Mouse (Mus musculus) brain, embryonic 14.5 days (tissue): Measurements from ENCODE around the gene Tbc1d2b. TPM values are rescaled to one million over a fixed set of nuclear protein-coding genes. Genes with fewer than 3 reads are reported as not detected.

Experiments used
- DNase-seq: peaks from one replicate; pipeline ENCODE4 v3.0.0-alpha.2; 2011; ENCODE audit warnings: low read depth
- CTCF ChIP-seq: fragments of 200-500 bp; IDR thresholded peaks from 2 replicates; pipeline ENCODE4 v1.5.1; 2012; ENCODE audit warnings: inconsistent platforms, mild to moderate bottlenecking, moderate library complexity, borderline replicate concordance; ENCODE audit not compliant: insufficient read depth, insufficient read length; ENCODE audit errors: extremely low read depth
- POLR2A ChIP-seq: fragments of 200-500 bp; IDR thresholded peaks from 2 replicates; pipeline ENCODE4 v1.6.1; 2012; ENCODE audit warnings: mild to moderate bottlenecking, inconsistent platforms, borderline replicate concordance; ENCODE audit not compliant: poor library complexity, insufficient read depth, insufficient read length, severe bottlenecking; ENCODE audit errors: extremely low read depth
- polyA plus RNA-seq: library from polyadenylated mRNA; depleted of rRNA; stranded (reverse); fragments of >200 nt; gene quantifications from 2 replicates; pipeline ENCODE4 v1.2.3, GENCODE M21; 2012; rRNA removed

Gene Tbc1d2b
- polyA plus RNA-seq, 1 experiment = 14.2 TPM

DNA sequence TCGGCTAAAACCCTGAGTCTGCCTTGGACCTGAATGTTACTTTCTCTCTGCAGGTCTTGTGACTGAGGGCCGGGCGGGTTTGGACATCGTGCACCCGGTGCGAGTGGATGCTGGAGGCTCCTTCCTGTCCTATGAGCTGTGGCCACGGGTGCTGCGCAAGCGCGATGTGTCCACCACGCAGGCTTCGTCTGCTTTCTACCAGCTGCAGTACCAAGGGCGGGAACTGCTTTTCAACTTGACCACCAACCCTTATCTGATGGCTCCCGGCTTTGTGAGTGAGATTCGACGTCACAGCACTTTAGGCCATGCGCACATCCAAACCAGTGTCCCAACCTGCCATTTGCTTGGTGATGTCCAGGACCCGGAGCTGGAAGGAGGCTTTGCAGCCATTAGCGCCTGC is 99.2 kb downstream of the Tbc1d2b start:
- no peak for TF ChIP-seq POLR2A
- no peak for TF ChIP-seq CTCF
- DNase-seq = no peak

DNA sequence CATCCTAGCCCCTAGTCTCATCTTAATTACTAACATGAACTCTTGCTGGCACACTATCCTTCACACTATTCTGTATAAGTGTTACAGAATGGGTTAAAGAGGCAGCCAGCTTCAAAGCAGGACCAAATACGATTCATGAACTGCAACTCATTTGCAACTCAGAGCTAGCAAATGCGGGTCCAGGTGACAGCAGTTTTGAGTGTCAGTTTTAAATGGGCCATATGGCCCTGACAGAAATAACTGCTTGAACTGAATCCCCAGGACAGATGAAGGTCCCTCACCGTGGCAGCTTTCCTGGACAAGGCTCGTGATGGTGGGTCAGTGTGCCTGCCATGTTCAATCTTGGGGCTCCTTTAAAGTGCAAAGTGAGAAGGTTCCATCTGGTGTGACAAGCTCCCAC is 100.6 kb downstream of the Tbc1d2b start:
- TF ChIP-seq POLR2A (no peak), CTCF (no peak)
- peak; percentile 71 for DNase-seq

DNA sequence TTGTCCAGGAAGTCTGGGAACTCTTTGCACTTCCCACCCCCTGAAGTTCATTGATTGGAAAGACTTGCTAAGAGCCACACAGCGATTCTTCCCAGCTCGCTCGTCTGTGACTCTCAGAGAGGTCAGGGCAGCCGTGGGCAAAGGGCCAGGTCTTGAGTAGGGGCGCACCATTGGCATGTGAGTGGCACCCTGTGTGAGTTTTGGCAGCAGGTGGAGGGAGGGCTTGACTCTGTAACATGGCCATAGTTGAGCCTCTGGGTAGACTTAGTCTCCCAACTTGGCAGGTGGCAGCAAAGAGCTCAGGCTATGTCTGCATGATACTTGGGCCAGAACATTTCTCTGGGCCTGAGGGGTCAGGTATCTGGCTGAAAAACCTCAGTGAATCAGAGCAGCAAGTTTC is 104.0 kb downstream of the Tbc1d2b start:
- DNase-seq = no peak
- TF ChIP-seq CTCF = no peak
- TF ChIP-seq POLR2A = no peak

DNA sequence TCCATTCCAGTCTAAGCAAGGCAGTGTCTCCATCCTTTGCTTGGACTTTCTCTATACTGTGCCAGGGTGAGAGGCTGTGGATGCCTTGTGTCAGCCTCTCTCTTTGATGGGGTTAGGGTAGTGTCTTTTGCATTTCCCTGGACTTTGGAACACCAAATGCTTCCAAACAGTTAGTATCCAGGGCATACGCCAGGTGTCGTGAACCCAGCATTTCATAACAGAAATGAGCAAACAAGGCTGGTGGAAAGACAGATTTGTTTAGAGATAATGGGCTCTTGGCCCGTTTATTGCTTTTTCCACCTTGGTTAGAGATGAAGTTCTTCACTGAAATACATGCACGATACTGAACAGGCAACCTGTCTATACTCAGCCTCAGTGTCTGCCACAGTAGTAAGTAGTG is 105.0 kb downstream of the Tbc1d2b start:
- DNase-seq = no peak
- TF ChIP-seq POLR2A (no peak), CTCF (no peak)

DNA sequence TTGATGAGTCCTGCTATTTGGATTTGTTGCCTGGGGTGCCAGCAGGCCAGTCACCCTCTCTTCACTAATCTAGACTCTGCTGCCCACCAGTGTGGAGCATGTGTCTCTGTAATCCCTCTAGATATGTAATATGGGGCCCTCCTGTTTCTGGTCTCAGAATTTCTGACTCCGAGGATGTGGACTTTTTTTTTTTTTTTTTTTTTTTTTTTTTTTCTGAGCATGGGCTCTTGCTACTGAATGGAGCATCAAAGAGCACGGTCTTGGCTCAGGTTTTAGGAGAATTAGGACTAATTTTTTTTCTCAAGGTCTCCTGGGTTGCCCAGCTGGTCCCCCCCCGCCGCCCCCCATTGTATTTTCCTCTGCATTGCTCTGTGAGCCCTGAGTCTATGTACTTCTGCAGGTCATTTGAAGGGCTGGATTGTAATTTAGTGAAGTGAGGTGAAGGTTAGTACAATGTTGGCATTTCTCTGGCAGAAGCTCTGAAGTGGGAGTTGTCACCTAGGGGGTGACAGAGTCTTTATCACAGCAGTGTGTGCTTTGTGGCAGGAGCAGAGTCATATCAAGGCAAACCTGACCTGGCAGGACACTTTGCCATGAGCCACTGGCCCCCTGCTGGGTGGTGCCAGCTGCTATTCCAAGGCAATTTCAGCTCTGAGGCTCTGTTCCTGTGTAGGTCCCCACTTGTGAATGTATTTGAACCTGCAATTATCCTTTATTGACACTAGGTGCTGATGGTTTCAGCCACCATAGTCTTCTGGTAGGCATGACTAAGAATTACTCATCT is 105.7 kb downstream of the Tbc1d2b start:
- TF ChIP-seq POLR2A = no peak
- TF ChIP-seq CTCF = no peak
- no peak for DNase-seq

DNA sequence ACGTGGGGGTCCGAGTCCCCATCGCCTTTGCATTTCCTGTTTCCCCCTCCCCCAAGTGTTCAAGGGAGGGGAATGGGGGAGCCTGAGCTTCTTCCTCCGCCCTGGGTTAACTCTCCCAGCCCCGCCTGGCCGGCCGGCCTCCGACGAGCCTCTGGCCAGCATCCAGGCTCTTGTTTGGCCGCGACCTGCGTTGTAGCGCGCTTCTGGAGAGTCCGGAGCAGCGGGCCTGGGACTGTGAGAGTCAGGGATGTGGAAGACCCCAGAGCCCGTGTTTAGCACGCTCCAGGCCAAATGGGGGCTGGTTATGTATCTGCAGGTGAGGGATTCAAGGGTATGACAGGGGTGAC is 106.9 kb downstream of the Tbc1d2b start:
- peak; percentile 65 for DNase-seq
- TF ChIP-seq POLR2A (no peak), CTCF (no peak)

DNA sequence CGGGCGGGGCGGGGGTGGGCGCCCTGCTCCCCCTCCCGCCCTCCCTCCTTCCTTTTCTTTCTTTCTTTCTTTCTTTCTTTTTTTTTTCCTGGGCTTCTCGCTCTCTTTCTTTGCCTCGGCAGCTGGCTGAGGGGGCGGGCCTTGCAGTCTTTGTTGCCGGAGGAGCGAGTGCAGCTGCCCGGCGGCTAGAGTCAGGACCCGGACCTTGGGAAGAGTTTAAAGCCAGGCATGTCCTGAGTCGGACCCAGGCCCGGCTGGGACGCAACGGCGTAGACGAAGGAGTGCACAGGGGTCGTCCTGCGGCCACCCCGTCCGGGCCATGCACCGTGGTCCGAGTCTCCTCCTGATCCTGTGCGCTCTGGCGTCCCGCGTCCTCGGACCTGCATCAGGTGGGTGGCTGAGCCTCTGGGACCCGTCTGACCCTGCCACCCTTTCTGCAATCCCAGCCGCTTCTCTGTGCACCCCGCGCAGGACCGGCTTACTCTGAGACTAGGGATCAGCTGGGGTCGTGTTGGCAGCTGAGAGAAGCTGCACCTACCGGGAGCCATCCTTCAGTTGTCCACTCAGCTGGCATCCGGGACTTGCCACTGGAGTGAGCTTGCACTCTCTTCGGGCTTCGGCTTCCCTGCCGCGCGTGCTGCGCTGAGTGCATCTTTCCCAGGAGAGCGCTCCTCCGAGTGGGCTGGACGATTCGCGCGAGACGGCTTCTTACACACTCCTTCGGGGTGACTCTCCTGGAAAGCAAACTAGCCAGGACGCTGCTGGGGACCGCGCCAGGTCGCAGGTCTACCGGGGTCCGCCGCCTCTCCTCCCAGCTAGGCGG is 107.5 kb downstream of the Tbc1d2b start, which contains the start of gene Adamts7:
Adamts7 (plus strand) TSS at position 144 of the 823 bp plus-strand sequence.
- TF ChIP-seq POLR2A (peak; percentile 4; the same call in 1 of the 2 replicates), CTCF (no peak)
- DNase-seq = peak; percentile 78

DNA sequence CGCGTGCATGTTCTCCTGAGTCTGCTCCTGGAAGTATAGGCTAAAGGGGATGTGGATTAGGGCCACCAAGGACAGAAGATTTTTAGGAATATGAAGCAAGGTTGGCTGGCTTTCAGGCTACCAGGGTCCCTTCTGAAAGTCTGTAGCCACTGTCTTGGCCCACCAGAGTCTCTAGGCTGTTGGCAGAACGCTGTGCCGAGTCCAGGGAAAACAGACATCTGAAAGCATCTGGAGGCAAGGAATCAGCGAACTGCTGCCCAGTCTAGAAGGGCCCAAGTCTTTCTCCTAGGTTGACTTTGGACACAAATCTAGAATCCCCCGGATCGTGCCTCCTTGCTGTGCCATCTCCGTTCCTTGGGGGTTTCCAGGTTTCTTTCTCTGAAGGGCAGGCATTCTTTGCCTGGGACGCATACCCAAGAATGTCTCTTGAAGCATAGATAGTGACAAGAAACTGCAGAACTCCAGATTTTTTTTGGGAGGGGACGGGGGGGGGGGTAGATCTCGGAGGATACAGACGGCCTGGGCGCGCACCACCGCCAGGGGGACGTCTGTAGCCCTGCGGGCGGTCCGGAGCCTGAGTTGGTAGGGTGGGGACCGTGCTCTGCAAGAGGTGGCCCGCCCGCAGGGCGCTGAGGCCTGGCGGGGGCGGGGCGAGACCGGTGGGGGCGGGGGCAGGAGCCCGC is 108.2 kb downstream of the Tbc1d2b start:
- peak; percentile 68 for DNase-seq
- no peak for TF ChIP-seq POLR2A
- peak; percentile 47; the same call in 1 of the 2 replicates for TF ChIP-seq CTCF

Other genes with a start within 250 kb of the Tbc1d2b start
- 5.5 and 7.4 TPM in 2 replicates for gene Ctsh, start 216.7 kb downstream of the Tbc1d2b start, polyA plus RNA-seq
- 449 and 465 TPM in 2 replicates for gene Morf4l1, start 156.0 kb downstream of the Tbc1d2b start, polyA plus RNA-seq
- gene Adamts7, start 107.7 kb downstream of the Tbc1d2b start, polyA plus RNA-seq = 35.5 and 43.3 TPM in 2 replicates